Mouse (Mus musculus) testis, adult 2 months (tissue): ENCODE data around the gene 1700042G07Rik.

Experiments used
- CTCF ChIP-seq: fragments of 200-500 bp; IDR thresholded peaks from 2 replicates; pipeline ENCODE4 v1.5.1; 2012; ENCODE audit warnings: low read depth, mild to moderate bottlenecking, inconsistent platforms, low read length, moderate library complexity; ENCODE audit not compliant: control insufficient read depth, insufficient read depth, insufficient replicate concordance
- POLR2A ChIP-seq: fragments of 200-500 bp; IDR thresholded peaks from 2 replicates; pipeline ENCODE4 v1.6.1; 2012; ENCODE audit warnings: low read depth, mild to moderate bottlenecking, inconsistent platforms, low read length, moderate library complexity; ENCODE audit not compliant: control insufficient read depth

GRCm38 (mm10) chr4:116165708-116166407 is 7.3 kb upstream of the 1700042G07Rik start:
- TF ChIP-seq CTCF: no peak
- TF ChIP-seq POLR2A: no peak
